Mouse (Mus musculus): ENCODE results near the gene Rem2.
A peak's percentile ranks its signal among the peaks of the same experiment; 100 is the strongest.

DNA sequence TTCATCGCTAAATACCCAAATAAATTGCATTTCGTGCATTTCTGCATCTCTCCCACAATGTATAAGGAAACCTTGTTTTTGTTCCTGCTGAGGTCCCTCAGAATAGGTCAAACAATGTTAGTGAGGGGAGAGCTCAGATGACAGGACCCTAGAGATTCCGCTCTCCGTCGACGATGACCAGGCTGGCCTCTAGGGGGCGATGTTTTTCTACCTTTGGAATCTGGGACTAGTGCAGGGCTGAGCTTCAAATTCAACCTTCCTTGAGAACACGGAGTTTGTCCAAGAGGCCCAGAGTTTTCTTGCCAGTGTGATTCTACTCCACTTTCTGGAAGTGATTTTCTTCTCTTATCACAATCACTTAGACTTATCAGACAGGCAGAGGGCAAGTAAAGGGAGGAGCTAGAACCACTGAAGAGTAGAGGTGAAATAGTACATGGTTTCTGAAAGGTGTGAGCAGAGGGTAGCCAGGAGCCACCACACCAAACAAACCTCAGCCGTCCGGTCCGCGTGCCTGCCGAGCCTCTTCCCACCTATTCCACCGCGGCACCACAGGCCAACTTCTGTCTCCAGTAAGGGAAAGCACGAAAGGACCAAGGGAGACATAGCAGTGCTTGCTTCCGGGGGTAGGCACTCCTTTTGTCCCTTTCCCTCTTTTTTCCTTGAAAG is 52.7 kb downstream of the Rem2 start:
- TF ChIP-seq CTCF (IDR thresholded peaks at IDR 0.05; ENCODE audit: extremely low read depth, insufficient read depth, insufficient read length, insufficient replicate concordance) (peak; percentile 67; the same call in 1 of the 2 replicates), POLR2A (IDR thresholded peaks at IDR 0.05; ENCODE audit: low read depth, low read length) (no peak)
